Mouse (Mus musculus) spleen, adult 2 months (tissue): ENCODE results near the gene 5031439G07Rik.

Experiments
- CTCF ChIP-seq: fragments of 200-500 bp; IDR thresholded peaks from 2 replicates; pipeline ENCODE4 v1.5.1; 2011; ENCODE audit warnings: mild to moderate bottlenecking, inconsistent platforms; ENCODE audit not compliant: insufficient read depth, insufficient read length, insufficient replicate concordance; ENCODE audit errors: extremely low read depth
- POLR2A ChIP-seq: fragments of 200-500 bp; IDR thresholded peaks from 2 replicates; pipeline ENCODE4 v1.6.1; 2011; ENCODE audit warnings: low read depth, low read length, inconsistent platforms

DNA sequence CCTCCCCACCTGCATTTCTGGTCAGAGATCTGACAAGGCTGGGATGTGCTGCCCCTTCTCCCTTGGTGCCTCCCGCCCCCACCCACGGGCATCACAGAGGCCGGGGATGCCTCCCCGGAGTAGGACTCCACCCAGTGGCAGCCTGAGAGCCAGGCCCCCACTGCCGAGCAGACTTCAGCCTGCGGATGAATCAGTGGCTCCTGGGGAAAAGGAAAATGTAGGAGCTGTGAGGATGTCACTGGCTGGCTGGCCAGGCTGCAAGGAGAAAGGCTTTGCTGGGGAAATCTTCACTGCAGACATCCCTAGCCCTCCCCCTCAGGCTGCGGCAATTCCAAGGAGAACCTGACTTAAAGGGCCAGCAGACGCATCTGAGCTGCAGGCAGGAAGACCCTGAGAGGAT lies 27.7 kb downstream of the 5031439G07Rik start:
- TF ChIP-seq CTCF (no peak), POLR2A (no peak)
